Mouse (Mus musculus) myocyte (in vitro differentiated cells): ENCODE results near the gene Rimbp2.

Source experiments
- CEBPB ChIP-seq: IDR thresholded peaks from 2 replicates; pipeline ENCODE4 v1.6.1; 2011; ENCODE audit warnings: mild to moderate bottlenecking, moderate library complexity; ENCODE audit not compliant: poor library complexity, insufficient read depth, severe bottlenecking
- E2F4 ChIP-seq: IDR thresholded peaks from one replicate; pipeline ENCODE4 v1.6.1; 2011; ENCODE audit warnings: mild to moderate bottlenecking, control low read depth, moderate library complexity; ENCODE audit not compliant: insufficient read depth
- MAX ChIP-seq: IDR thresholded peaks from one replicate; pipeline ENCODE4 v1.6.1; 2011; ENCODE audit warnings: low read depth, mild to moderate bottlenecking, control low read depth
- MYOD1 ChIP-seq, 3 experiments: IDR thresholded peaks; one replicate each; pipeline ENCODE4 v1.6.1; 2011; ENCODE audit warnings: control low read depth in 2 of 3, low read depth in 2 of 3, mild to moderate bottlenecking in 2 of 3, moderate library complexity in 1 of 3; ENCODE audit not compliant: insufficient read length in 2 of 3, control insufficient read depth in 1 of 3
- POLR2A ChIP-seq: IDR thresholded peaks from one replicate; pipeline ENCODE4 v1.6.1; 2011; ENCODE audit warnings: low read depth, mild to moderate bottlenecking, control low read depth, moderate library complexity; ENCODE audit not compliant: insufficient read length
- POLR2AphosphoS2 ChIP-seq: IDR thresholded peaks from one replicate; pipeline ENCODE4 v1.6.1; 2011; ENCODE audit warnings: low read depth, control low read depth; ENCODE audit not compliant: insufficient read length
- REST ChIP-seq: IDR thresholded peaks from one replicate; pipeline ENCODE4 v1.6.1; 2011; ENCODE audit warnings: mild to moderate bottlenecking, control low read depth, moderate library complexity; ENCODE audit not compliant: insufficient read depth, insufficient read length
- SRF ChIP-seq: IDR thresholded peaks from one replicate; pipeline ENCODE4 v1.6.1; 2011; ENCODE audit warnings: low read depth; ENCODE audit not compliant: control insufficient read depth, insufficient read length
- TCF12 ChIP-seq: IDR thresholded peaks from one replicate; pipeline ENCODE4 v1.6.1; 2011; ENCODE audit warnings: mild to moderate bottlenecking, control low read depth; ENCODE audit not compliant: poor library complexity, insufficient read depth, severe bottlenecking
- TCF3 ChIP-seq: IDR thresholded peaks from one replicate; pipeline ENCODE4 v1.6.1; 2011; ENCODE audit warnings: low read depth, control low read depth; ENCODE audit not compliant: insufficient read length
- USF1 ChIP-seq: IDR thresholded peaks from one replicate; pipeline ENCODE4 v1.6.1; 2011; ENCODE audit warnings: low read depth, mild to moderate bottlenecking, control low read depth, moderate library complexity

DNA sequence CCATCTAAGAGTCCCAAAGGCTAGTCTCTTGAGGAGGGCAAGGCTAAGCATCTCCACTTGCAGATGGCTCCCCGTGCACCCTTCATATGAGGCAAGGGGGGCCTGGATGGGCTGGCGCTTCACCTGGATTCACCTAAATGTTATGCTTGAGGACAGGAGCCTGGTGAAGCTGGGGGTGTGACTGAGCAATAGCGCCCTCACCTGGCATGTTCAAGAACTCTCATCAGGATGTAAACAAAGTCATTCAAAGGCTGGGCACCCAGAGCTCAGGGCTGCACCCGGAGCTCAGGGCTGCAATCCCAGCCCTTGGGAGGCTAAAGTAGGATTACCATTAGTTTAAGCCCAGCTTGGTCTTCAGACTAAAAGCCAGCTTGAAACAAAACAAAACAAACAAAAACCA lies 11.1 kb upstream of the Rimbp2 start:
- TF ChIP-seq POLR2A (no peak), MAX (no peak), POLR2AphosphoS2 (no peak), MYOD1 (IDR thresholded peaks at IDR 0.05; ENCODE audit: control insufficient read depth in 1 of 3, insufficient read length in 2 of 3, low read depth in 2 of 3) (no peak), USF1 (no peak), E2F4 (no peak), REST (no peak), CEBPB (no peak), SRF (no peak), TCF3 (no peak), TCF12 (no peak)
